Mouse (Mus musculus) spleen, adult 18-20 months (tissue): ENCODE data around the gene Itgam.
A peak's percentile ranks its signal among the peaks of the same experiment; 100 is the strongest.

Experiments
- DNase-seq, 2 experiments: peaks; one replicate each; pipeline ENCODE4 v3.0.0; 2022; ENCODE audit warnings: mixed read lengths in 2 of 2

Gene Itgam

DNA sequence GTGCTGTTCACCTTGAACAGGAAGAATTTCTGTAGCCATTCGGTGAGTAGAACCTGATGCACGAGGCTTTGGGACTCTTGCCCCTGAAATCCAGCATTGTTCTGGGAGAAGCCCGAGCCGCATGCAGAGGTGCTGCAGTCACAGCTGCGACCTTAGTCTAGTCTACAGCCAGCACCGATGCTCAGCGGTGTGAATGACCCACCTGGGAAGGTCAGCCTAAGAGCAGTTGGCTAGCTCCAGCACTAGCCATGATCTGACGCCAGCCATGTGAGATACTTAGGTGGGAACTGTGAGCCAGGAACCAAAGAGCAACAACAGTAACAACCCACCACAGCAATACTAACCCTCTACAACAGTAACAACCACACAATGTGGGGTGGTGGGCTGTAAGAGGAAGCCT is 4.6 kb upstream of the Itgam start:
- no peak for DNase-seq

DNA sequence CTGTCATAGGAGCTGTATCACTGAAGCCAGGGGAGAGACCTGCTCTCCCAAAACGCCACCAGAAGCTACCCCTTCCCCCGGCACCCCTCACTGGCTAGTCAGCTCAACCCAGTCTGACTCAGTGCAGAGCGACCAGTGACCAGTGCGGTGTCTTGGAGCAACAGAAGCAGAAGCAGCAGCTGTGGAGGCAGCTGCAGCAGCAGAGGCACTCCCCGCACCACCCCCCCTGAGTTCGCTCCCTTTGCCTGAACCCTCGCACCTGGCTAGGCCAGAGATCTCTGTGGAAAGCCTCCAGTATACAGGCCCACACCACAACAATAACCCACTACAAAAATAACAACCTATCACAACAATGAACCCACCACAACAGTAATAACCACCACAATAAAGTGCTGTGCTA is 3.9 kb upstream of the Itgam start:
- no peak for DNase-seq

- no peak for DNase-seq
Measured at GRCm38 (mm10) chr7:128059091-128059490, 3.3 kb upstream of the Itgam start.

DNA sequence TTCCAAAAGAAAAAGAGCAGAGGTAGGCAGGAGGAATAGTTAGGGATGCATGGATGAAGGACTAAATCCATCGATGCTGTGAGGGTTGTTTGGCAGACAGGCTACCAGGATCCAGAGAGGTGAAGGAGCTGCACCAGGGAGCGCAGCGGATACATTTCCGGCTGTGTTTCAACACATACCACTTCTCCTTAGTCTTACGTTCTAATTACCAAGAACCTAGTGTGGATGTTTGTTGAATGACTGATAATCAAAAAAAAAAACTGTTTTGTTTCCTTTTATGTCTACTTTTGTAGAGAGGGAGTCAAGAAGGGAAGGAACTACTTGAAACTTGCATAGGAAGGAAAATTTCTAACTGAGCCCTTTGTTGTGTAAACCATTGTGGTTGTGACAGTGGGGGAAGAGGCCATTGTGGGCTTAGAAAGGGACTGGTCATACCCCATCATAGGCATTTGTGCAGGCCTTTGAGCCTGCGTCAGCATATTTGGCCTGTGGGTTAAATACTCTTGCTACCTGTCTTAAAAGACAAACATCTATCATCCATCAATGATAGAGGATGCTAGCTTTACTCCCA is 856 bp downstream of the Itgam start:
- no peak for DNase-seq

DNA sequence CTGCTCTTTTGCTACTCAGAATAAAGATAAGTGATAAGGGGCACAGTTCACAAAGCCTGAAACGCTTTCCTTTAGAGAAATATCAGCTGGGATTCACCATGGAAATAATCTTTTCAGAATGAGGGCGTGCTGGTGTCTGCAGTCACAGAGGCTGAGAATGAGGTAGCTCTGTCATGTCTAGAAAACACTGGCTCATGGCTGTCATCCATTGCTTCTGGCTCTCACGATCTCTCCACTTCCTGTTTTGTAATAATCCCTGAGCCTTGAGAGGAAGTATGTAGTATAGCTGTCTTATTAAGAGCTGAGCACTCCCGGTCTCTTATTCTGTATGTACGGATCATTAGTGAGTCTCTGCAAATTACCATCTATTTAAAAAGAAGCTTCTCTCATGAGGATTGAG is 3.1 kb downstream of the Itgam start:
- no peak for DNase-seq

DNA sequence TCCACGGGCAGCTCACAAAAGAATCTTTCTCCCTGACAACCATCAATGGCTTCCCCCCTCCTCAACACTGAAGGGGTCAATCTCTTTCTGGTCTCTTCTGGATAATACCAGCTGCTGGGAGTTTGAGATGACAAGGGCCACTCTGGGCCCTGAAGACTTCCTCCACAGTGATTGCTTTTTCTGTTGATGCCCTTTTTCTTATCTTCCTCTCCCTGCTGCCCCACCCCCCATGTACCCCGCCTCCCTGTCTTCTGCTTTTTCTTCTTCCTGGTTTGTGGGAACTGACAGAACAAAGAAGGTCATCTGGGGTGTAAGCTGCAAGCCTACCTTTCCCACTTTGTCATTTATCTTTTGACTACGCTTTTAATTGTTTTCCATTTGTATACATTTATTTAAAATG is 5.4 kb downstream of the Itgam start:
- DNase-seq = peak; percentile 38 to 43

DNA sequence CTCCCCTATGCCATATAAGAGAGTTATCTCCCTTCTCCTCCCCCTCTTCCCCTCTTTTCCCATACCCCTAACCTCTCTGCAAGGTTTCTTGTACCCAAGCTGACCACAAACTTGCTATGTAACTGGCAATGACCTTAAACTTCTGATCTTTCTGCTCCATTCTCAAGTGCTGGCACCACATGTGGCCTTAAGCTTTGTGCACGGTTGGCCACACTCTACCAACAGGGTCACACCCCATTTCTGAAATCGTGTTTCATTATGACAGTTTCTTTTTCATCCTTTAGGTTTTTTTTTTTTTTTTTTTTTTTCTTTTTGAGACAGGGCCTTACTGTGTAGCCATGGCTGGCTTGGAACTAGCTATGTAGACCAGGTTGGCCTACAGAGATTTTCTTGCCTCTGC is 7.4 kb downstream of the Itgam start:
- DNase-seq = no peak

GRCm38 (mm10) chr7:128071816-128072215 is 9.4 kb downstream of the Itgam start:
- no peak for DNase-seq

- no peak for DNase-seq
Measured at GRCm38 (mm10) chr7:128080012-128080411, 17.6 kb downstream of the Itgam start.

GRCm38 (mm10) chr7:128089141-128089540 is 26.7 kb downstream of the Itgam start:
- DNase-seq = no peak

GRCm38 (mm10) chr7:128098135-128098534 is 35.7 kb downstream of the Itgam start:
- DNase-seq = no peak

DNA sequence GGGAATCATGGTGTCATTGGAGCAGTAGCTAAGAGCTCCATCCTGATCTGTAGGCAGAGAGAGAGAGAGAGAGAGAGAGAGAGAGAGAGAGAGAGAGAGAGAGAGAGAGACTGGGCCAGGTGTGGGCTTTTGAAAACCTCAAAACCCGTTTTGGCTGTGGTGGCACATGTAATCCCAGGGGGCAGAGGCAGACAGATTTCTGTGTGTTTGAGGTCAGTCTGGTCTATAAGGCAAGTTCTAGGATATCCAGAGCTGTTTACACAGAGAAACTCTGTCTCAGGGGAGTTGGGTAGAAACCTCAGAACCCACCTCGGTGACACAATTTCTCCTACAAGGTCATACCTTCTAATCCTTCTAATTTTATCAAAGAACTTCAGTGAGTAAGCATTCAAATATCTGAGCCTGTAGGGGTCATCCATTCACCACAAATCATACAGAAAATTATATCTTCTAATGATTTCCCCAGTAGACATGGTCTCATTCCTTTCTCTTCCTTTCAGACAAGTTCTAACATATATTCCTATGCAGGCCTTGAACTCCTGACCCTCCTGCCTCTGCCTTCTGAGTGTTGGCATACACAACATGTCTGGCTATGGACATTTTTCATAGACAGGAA is 38.4 kb downstream of the Itgam start:
- DNase-seq = no peak

- no peak for DNase-seq
Measured at GRCm38 (mm10) chr7:128105246-128105645, 42.8 kb downstream of the Itgam start.

DNA sequence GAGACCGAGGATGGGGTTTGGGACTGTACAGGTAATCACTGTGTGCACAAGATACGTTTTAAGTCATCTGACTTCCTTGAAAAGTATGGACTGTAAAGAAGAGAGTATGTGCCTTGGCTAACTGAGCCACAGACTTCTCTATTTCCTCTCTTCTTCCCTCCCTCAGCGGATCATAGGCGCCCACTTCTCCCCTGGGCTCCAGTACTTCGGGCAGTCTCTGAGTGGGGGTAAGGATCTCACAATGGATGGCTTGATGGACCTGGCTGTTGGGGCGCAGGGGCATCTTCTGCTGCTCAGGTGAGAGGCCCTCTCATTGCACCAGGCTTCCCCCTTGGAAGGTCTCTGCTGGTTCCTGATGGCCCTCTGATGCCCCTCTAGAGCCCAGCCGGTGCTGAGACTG is 45.0 kb downstream of the Itgam start:
- no peak for DNase-seq

DNA sequence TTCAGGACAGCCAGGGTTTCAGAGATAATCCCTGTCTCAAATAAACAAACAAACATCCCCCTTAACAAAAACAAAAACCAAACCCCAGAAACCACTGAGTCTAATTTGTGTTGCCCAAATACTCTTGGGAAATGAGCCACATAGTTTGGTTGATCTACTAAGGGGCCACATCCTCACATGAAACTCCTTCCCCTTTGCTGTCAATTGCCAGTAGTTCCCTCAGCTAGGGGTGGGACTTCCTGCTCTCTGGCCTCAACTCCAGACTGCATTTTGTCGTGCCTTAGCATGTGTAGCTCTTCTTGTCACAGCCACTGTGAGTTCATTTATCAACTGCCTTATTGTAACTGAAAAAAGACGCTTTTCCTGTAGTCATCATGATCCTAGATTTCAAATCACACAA is 47.9 kb downstream of the Itgam start:
- no peak for DNase-seq

DNA sequence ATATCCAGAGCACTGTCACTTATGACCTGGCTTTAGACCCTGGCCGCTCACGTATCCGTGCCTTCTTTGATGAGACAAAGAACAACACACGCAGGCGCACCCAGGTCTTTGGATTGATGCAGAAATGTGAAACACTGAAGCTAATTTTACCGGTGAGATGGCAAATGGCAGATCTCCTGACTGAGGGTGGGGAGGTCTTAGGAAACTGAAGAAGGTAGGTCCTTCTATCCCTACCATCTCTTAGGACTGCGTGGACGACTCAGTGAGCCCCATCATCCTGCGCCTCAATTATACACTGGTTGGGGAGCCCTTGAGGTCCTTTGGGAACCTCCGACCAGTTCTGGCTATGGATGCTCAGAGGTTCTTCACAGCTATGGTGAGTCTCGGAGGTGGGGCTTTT is 49.7 kb downstream of the Itgam start:
- DNase-seq = no peak

- DNase-seq = no peak
Measured at GRCm38 (mm10) chr7:128114371-128115105, 52.1 kb downstream of the Itgam start.

- peak in 1 of 2 experiments; percentile 9 for DNase-seq
Measured at GRCm38 (mm10) chr7:128115211-128115958, 52.9 kb downstream of the Itgam start.

DNA sequence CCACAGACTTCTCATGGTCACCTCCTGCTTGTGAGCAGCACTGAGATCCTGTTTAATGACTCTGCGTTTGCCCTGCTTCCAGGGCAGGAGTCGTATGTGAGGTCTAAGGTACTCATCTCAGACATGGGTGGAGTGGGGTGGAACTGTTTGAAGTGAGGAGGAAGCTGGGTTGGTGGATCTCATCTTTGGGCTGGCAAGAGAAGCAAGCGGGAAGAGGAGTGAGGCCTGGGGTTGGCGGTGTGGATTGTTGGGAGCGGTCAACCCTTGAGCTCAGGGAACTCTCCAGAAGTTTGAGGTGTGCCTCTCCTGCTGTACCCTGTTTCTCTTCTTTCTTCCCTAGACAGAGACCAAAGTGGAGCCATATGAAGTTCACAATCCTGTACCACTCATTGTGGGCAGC is 54.0 kb downstream of the Itgam start:
- peak in 1 of 2 experiments; percentile 1 for DNase-seq

DNA sequence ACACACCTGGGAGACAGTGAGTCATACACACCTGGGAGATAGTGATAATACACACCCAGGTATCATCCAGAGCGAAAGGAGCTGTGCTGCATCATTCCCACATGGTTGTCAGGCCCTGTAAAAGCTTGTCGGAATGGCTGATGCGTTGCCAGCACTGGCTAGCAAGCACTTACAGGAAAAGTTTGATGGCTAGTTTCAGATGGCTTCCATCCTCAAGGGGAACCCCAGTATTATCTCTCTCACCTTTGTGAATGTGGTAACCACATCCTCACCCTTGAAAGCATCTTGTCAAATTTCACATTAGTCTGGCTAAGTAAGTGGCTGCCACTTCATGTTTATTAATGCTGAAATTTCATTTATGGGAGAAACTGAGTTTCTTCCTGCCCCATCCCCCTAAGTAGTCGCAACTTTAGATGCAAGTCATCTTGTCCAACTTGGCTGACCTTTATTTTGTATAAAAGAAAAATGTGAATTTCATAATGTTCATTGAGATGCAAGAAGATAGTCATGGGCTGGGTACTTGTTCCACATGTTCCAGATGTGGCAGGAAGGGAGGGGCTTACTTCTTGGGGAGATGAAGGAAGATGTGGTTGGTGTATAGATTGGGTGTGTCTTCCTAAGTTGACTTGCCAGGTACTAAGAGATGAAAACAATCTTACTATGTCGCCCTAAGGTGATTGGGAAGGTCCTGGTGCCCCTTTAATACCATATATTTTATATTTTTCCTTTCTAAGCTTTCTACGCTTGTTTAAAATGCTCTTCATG is 57.5 kb downstream of the Itgam start:
- DNase-seq = peak in 1 of 2 experiments; percentile 1

DNA sequence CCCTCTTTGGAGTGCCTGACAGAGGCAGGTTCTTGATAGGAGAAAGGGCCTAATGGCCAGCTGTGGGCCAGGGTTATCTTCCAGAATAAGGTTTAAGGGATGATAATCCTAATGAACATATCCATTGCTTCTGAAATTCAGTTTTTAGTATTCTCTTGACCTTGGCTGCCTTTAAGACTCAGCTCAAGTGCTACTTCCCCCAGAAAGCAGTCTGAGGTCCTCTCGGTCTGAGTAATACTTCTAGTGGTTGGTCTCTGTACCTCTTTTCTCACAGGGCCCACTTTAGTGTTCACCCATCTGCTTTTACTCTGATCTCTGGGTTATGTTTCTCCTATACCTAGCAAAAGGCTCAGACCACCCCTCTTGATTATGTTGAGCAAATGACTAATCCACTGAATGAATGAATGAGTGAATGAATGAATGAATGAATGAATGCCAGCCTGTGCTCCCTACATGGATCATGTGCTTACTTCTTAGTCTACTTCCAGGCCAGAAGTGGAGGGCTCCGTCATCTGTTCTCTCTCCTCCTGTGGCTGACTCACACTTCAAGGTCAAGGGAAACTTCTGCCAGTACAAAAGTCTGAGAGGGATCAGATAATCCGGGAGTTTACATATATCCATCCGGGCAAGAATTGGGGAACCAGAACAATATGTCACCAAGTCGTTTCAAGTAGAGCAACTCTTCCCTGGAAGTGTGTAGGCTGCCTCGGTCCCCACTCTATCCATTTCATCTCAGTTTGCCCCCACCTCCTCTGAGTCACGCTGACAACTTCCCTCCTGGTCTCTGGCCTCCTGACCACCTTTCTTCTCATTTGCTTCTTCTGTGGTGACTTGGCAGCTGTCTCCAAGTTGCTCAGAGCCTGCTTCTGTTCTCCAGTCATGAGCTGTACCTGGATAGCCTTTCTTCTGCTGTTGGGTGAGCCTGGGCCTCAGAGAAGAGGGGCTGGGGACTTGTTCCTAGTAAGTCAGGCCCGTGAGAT is 66.6 kb downstream of the Itgam start, which contains the start of gene Itgax:
TSS of gene Itgax (plus strand) at position 807 of the 980 bp plus-strand sequence.
- no peak for DNase-seq
